Mouse (Mus musculus): ENCODE measurements at regions not wholly inside any gene's neighbourhood (a gene's known extent, or its start where the extent isn't known, plus 50 kb on each side); places are given as distances from the start of the nearest gene placed in this dataset.

DNA sequence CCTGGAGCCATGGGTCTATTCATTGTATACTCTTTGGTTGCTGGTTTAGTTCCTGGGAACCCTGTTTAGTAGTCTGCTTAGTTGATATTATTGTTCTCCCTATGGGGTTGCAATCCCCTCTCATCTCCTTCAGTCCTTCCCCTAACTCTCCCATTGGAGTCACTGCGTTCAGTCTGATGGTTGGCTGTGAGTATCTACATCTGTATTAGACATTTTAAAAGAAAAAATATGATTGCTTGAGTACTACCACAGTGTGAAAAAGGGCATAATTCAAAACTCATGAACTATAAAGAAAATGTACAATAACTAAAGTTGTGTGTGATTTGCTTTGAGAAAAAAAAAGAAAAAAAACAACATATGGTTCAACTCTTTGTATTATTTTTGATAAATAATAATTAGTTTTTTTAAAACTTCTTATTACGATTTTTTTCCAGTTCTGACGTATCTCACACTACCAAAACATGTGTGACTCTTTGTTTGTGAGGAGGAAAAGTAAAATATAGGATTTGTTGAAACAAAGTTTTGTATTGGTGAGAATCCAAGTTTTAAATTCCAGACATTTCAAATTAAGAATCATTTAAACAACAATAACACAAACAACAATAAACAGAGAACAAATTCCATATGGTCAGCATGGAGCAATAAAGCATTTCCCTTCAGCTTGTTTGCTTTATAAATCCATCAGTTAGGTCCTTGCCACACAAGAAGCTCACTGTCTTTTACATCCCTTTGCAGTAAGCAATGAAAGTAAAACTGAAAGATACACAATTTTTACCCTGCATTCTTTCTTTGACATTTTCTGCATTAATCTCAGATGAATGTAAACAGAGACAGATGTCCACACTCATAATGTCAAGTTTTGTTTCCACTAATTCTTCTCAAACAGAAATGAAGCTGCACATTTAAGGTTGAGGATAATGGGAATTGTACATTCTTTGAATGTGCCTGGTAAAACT lies 583.5 kb downstream of the Slitrk6 start:
- TF ChIP-seq POLR2A (IDR thresholded peaks at IDR 0.05; ENCODE audit: insufficient read depth, low read length) (no peak), CTCF (IDR thresholded peaks at IDR 0.05; ENCODE audit: low read depth, low read length) (no peak), EP300 (IDR thresholded peaks at IDR 0.05; ENCODE audit: insufficient read depth, low read depth, low read length) (no peak)

Measured in ES-Bruce4 (cell line).